8 mouse cellular contexts compared by ENCODE assay signal in genomic region chr6:70844896-70845646, GRCm38 (mm10). TPM values are rescaled to one million over a fixed set of nuclear protein-coding genes. Genes with fewer than 3 reads are reported as not detected.
A peak's percentile ranks its signal among the peaks of the same experiment; 100 is the strongest.
DNase-seq lines count a peak whose midpoint lies in the region; ATAC-seq and TF ChIP-seq lines count a peak whose summit lies in the region.

No protein-coding gene starts in this region.

- no peak for TF ChIP-seq RAD21 in CH12.LX (IDR thresholded peaks at IDR 0.05; ENCODE audit: low read depth, low read length)

- no peak; the same call in 1 of the 2 replicates for ATAC-seq in kidney, embryonic 14.5 days (ENCODE audit: low FRiP score, low TSS enrichment)
- no peak for ATAC-seq in heart, embryonic 13.5 days (ENCODE audit: extremely low read depth, insufficient number of reproducible peaks, low FRiP score, low TSS enrichment)
- ATAC-seq in liver, embryonic 12.5 days = no peak
- ATAC-seq in megakaryocyte-erythroid progenitor cell, adult 5-6 weeks (replicated peaks; ENCODE audit: low FRiP score, low TSS enrichment, poor library complexity, severe bottlenecking) = no peak

- peak overlapping the region; percentile 95 for H3K4me3 ChIP-seq in kidney, embryonic 14.5 days (ENCODE audit: low read length)
- peak overlapping the region; percentile 97 to 99 (median 98) for H3K4me3 ChIP-seq in CH12.LX (replicated peaks in 1 of 3; ENCODE audit: low read depth in 2 of 3, low read length in 2 of 3, poor library complexity in 1 of 3)
- H3K4me3 ChIP-seq in bone marrow macrophage, adult 2 months (ENCODE audit: insufficient read depth, low read length) = peak overlapping the region; percentile 89
- H3K4me3 ChIP-seq in heart, embryonic 13.5 days = peak overlapping the region; percentile 96
- peak overlapping the region; percentile 93 for H3K4me3 ChIP-seq in liver, embryonic 12.5 days

- peak overlapping the region; percentile 77 for H3K4me2 ChIP-seq in kidney, embryonic 14.5 days (replicated peaks; ENCODE audit: low read depth, low read length)
- H3K4me2 ChIP-seq in CH12.LX (ENCODE audit: insufficient read depth, low read depth, poor library complexity, severe bottlenecking) = peak overlapping the region; percentile 72
- H3K4me2 ChIP-seq in heart, embryonic 13.5 days = peak overlapping the region; percentile 86
- H3K4me2 ChIP-seq in liver, embryonic 12.5 days = peak overlapping the region; percentile 91

- no peak overlapping the region for H3K27ac ChIP-seq in kidney, embryonic 14.5 days (ENCODE audit: low read depth, low read length)
- H3K27ac ChIP-seq in CH12.LX (ENCODE audit: insufficient read depth, low read depth) = peak overlapping the region; percentile 58
- H3K27ac ChIP-seq in bone marrow macrophage, adult 2 months (ENCODE audit: insufficient read depth, low read depth, low read length) = peak overlapping the region; percentile 28; the same call in 1 of the 2 replicates
- H3K27ac ChIP-seq in heart, embryonic 13.5 days (replicated peaks) = peak overlapping the region; percentile 91
- H3K27ac ChIP-seq in liver, embryonic 12.5 days = peak overlapping the region; percentile 84

- H3K4me1 ChIP-seq in kidney, embryonic 14.5 days (ENCODE audit: control insufficient read depth, insufficient read depth, low read length) = peaks cover 7% of the 10 kb centered on the region; the same call in 1 of the 2 replicates
- H3K4me1 ChIP-seq in CH12.LX (ENCODE audit: control insufficient read depth in 1 of 2, insufficient read depth in 2 of 2) = peaks cover 3 to 58% of the 10 kb centered on the region in 2 experiments; a peak in 3 of 4 replicates
- H3K4me1 ChIP-seq in bone marrow macrophage, adult 2 months (ENCODE audit: control insufficient read depth, insufficient read depth, low read length) = peaks cover 25% of the 10 kb centered on the region
- H3K4me1 ChIP-seq in heart, embryonic 13.5 days = peaks cover 42% of the 10 kb centered on the region
- peaks cover 35% of the 10 kb centered on the region for H3K4me1 ChIP-seq in liver, embryonic 12.5 days

- no peaks in the 10 kb centered on the region for H3K9me3 ChIP-seq in kidney, embryonic 14.5 days (ENCODE audit: control insufficient read depth, low read length)
- no peaks in the 10 kb centered on the region for H3K9me3 ChIP-seq in CH12.LX (replicated peaks; ENCODE audit: low read length)
- H3K9me3 ChIP-seq in heart, embryonic 13.5 days = no peaks in the 10 kb centered on the region
- H3K9me3 ChIP-seq in liver, embryonic 12.5 days (replicated peaks) = no peaks in the 10 kb centered on the region

- TF ChIP-seq POLR2A in CH12.LX (IDR thresholded peaks at IDR 0.05; ENCODE audit: low read depth, low read length) = no peak; the same call in none of the 2 replicates
- no peak for TF ChIP-seq POLR2A in bone marrow macrophage, adult 2 months (IDR thresholded peaks at IDR 0.05; ENCODE audit: borderline replicate concordance, low read depth, low read length)

- in situ Hi-C loops in CH12.LX (cut with MboI; ENCODE audit: low pct_ligation_motif_present, low pct_unique_long_range_greater_than_20kb, low sequenced_read_pairs) = loop anchor here (5.0 kb wide), 1 partner anchor 32 kb away; no protein-coding TSS in a partner anchor

- no peak for TF ChIP-seq CTCF in CH12.LX (conservative IDR thresholded peaks at IDR 0.05 in 1 of 2, IDR thresholded peaks at IDR 0.05 in 1 of 2; ENCODE audit: low read depth in 2 of 2, low read length in 2 of 2)
- TF ChIP-seq CTCF in bone marrow macrophage, adult 2 months (IDR thresholded peaks at IDR 0.05; ENCODE audit: low read depth, low read length) = no peak

- WGBS in kidney, embryonic 14.5 days = 1% methylated on average over 38 of the region's 38 CpGs
- 2% methylated on average over 38 of the region's 38 CpGs for WGBS in heart, embryonic 13.5 days
- 2% methylated on average over 38 of the region's 38 CpGs for WGBS in liver, embryonic 12.5 days (ENCODE audit: insufficient replicate concordance)

- TF ChIP-seq EP300 in CH12.LX (IDR thresholded peaks at IDR 0.05; ENCODE audit: low read length) = no peak

- peak overlapping the region; percentile 86 for H3K9ac ChIP-seq in kidney, embryonic 14.5 days (ENCODE audit: low read depth, low read length)
- peak overlapping the region; percentile 54 for H3K9ac ChIP-seq in CH12.LX (ENCODE audit: insufficient read depth, low read depth)
- H3K9ac ChIP-seq in heart, embryonic 13.5 days = peak overlapping the region; percentile 92
- H3K9ac ChIP-seq in liver, embryonic 12.5 days = peak overlapping the region; percentile 92

- H3K36me3 ChIP-seq in kidney, embryonic 14.5 days (ENCODE audit: control insufficient read depth, insufficient read depth, low read length) = no peaks in the 10 kb centered on the region
- peaks cover 0 to 7% of the 10 kb centered on the region in 2 experiments for H3K36me3 ChIP-seq in CH12.LX (replicated peaks in 1 of 2; ENCODE audit: control insufficient read depth in 1 of 2, insufficient read depth in 1 of 2, low read length in 1 of 2)
- no peaks in the 10 kb centered on the region for H3K36me3 ChIP-seq in heart, embryonic 13.5 days
- H3K36me3 ChIP-seq in liver, embryonic 12.5 days = peaks cover 3% of the 10 kb centered on the region; the same call in 1 of the 2 replicates

- DNase-seq in kidney, adult 18-20 months = no peak
- no peak for DNase-seq in CH12.LX (ENCODE audit: extremely low read depth)
- peak; percentile 17 to 45 for DNase-seq in spleen, postnatal 14 days (ENCODE audit: low spot score in 2 of 2)

- peaks cover 50% of the 10 kb centered on the region for H3K79me2 ChIP-seq in CH12.LX (replicated peaks; ENCODE audit: control insufficient read depth, extremely low read depth, insufficient read depth, poor library complexity, severe bottlenecking)

- H3K27me3 ChIP-seq in kidney, embryonic 14.5 days (ENCODE audit: control insufficient read depth, insufficient read depth, low read length) = no peaks in the 10 kb centered on the region
- no peaks in the 10 kb centered on the region for H3K27me3 ChIP-seq in CH12.LX (replicated peaks)
- no peaks in the 10 kb centered on the region for H3K27me3 ChIP-seq in heart, embryonic 13.5 days (replicated peaks)
- no peaks in the 10 kb centered on the region for H3K27me3 ChIP-seq in liver, embryonic 12.5 days (replicated peaks)

- dilution Hi-C loops in CH12.LX (cut with MboI; ENCODE audit: extremely low pct_ligation_motif_present, extremely low pct_unique_long_range_greater_than_20kb, low sequenced_read_pairs) = no loop called here

TF ChIP-seq in CH12.LX, 34 proteins besides CTCF, POLR2A, EP300 and RAD21:
- no peak for TF ChIP-seq JUND (conservative IDR thresholded peaks at IDR 0.05; ENCODE audit: low read depth, low read length)
- no peak for TF ChIP-seq JUN (IDR thresholded peaks at IDR 0.05; ENCODE audit: insufficient read depth, low read depth, low read length)
- no peak for TF ChIP-seq ZMIZ1 (IDR thresholded peaks at IDR 0.05; ENCODE audit: low read depth, low read length)
- TF ChIP-seq POLR2AphosphoS2 (IDR thresholded peaks at IDR 0.05; ENCODE audit: low read depth, low read length) = no peak
- no peak; the same call in 1 of the 2 replicates for TF ChIP-seq CHD1 (IDR thresholded peaks at IDR 0.05; ENCODE audit: low read depth, low read length)
- peak; percentile 77 for TF ChIP-seq SIN3A (IDR thresholded peaks at IDR 0.05; ENCODE audit: low read length)

RNA-seq across cellular contexts. Expression of gene Eif2ak3, which starts 0.8 kb away (rescaled TPM):
- polyA plus RNA-seq in kidney, embryonic 14.5 days (2014; fragmentation: Nextera tagmentation; extraction: Ambion mirVana) = 5.2 and 9.8 TPM in 2 replicates
- total RNA-seq in CH12.LX (2012; rRNA removed) = 38.9 and 39.5 TPM in 2 replicates
- 23.1 and 24.9 TPM in 2 replicates for total RNA-seq in CH12.LX (2014; rRNA removed)
- polyA plus RNA-seq in CH12.LX (2012; ENCODE audit: insufficient read length, low read depth) = 21.2 and 26.2 TPM in 2 replicates
- polyA plus RNA-seq in bone marrow macrophage, adult 2 months (2012; ENCODE audit: insufficient read depth, insufficient read length, missing spikeins) = 17.4 and 17.6 TPM in 2 replicates
- polyA plus RNA-seq in heart, embryonic 13.5 days (2015; fragmentation: Nextera tagmentation; extraction: Ambion mirVana) = 5.7 and 6.0 TPM in 2 replicates
- 5.2 and 6.2 TPM in 2 replicates for polyA plus RNA-seq in liver, embryonic 12.5 days (2016; fragmentation: Nextera tagmentation; extraction: Ambion mirVana)
- 11.2 and 13.5 TPM in 2 replicates for total RNA-seq in megakaryocyte-erythroid progenitor cell, adult 5-6 weeks (2014; fragmentation: Nextera tagmentation)
- total RNA-seq in megakaryocyte-erythroid progenitor cell, adult 5-6 weeks (2017) = 11.2 and 11.6 TPM in 2 replicates

RNA-seq across cellular contexts. Expression of gene Rpia, which starts 53.0 kb away (rescaled TPM):
- 3.2 and 5.5 TPM in 2 replicates for polyA plus RNA-seq in kidney, embryonic 14.5 days (2014; fragmentation: Nextera tagmentation; extraction: Ambion mirVana)
- total RNA-seq in CH12.LX (2012; rRNA removed) = 55.7 and 76.1 TPM in 2 replicates
- total RNA-seq in CH12.LX (2014; rRNA removed) = 61.8 and 65.1 TPM in 2 replicates
- polyA plus RNA-seq in CH12.LX (2012; ENCODE audit: insufficient read length, low read depth) = 57.8 and 68.9 TPM in 2 replicates
- polyA plus RNA-seq in bone marrow macrophage, adult 2 months (2012; ENCODE audit: insufficient read depth, insufficient read length, missing spikeins) = 10.6 and 14.4 TPM in 2 replicates
- polyA plus RNA-seq in heart, embryonic 13.5 days (2015; fragmentation: Nextera tagmentation; extraction: Ambion mirVana) = 1.0 and 1.1 TPM in 2 replicates
- 4.5 and 5.1 TPM in 2 replicates for polyA plus RNA-seq in liver, embryonic 12.5 days (2016; fragmentation: Nextera tagmentation; extraction: Ambion mirVana)
- 127 and 143 TPM in 2 replicates for total RNA-seq in megakaryocyte-erythroid progenitor cell, adult 5-6 weeks (2014; fragmentation: Nextera tagmentation)
- total RNA-seq in megakaryocyte-erythroid progenitor cell, adult 5-6 weeks (2017) = 247 and 276 TPM in 2 replicates

Comparison
In these comparisons a context has a peak if more than half of its experiments do, and no peak if none do; other contexts are left out.
1. DNase-seq: peak in spleen, postnatal 14 days (2 of 2); none in kidney, adult 18-20 months (single experiment) and CH12.LX (single experiment).
2. Peak in every context shown above with its lines, with median percentiles within 50 percentile points of each other: H3K4me2 ChIP-seq, H3K4me3 ChIP-seq and H3K9ac ChIP-seq.